Mouse (Mus musculus) liver, postnatal 0 days (tissue): ENCODE results near the gene Parp16.

Source experiments
- CTCF ChIP-seq: sonication (generic); IDR thresholded peaks from 2 replicates; pipeline ENCODE4 v1.5.1; 2016; ENCODE audit warnings: antibody characterized with exemption, low read depth
- EP300 ChIP-seq: IDR thresholded peaks from 2 replicates; pipeline ENCODE4 v1.6.1; 2016; ENCODE audit warnings: antibody characterized with exemption, low read depth, mild to moderate bottlenecking

DNA sequence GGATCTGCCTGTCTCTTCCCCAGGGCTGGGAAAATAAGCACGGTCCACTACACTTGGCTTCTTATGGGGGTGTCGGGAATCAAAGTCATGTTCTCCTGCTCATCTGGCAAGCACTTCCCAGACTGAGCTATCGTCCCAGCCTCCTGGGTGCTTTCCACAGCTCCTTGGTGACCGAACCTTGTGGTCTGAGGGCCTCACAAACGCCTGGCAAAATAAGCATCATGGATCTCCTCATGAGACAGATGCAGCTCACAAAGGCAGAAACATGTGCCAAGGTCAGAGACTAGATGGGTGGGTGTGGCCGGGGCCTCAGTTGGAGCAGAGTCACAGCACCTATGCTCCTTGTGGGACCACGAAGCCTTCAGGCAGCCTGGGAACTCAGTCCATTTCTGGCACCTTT lies 64.2 kb downstream of the Parp16 start:
- TF ChIP-seq CTCF (no peak), EP300 (no peak)
